Comparison of ENCODE assay signal across 10 mouse cellular contexts in the genomic region with DNA sequence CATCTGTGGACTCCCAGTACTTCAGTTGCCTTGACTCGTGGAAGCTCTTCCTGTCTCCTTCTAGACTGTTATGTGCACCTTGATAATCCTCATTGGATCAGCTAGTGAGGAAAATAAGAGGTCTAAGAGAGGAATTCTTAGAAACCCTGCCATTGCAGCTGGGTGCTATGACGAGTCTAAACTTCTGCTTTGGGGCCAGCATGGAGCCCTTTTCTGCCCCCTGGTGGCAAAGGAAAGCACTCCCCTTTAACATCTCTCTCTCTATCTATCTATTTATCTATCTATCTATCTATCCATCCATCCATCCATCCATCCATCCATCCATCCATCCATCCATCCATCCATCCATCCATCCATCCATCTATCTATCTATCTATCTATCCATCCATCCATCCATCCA. TPM values are rescaled to one million over a fixed set of nuclear protein-coding genes. Genes with fewer than 3 reads are reported as not detected.
A peak's percentile ranks its signal among the peaks of the same experiment; 100 is the strongest.
DNase-seq lines count a peak whose midpoint lies in the region; ATAC-seq and TF ChIP-seq lines count a peak whose summit lies in the region.
"Not testable (repeated sequence)": the region's sequence is repeated elsewhere in the genome, so short reads cannot be mapped to it uniquely, and the experiment has no call there.
"Had no signal": no experiment of that assay in that cellular context is flagged by ENCODE, and none has a peak within 500 bp of the region (broad histone marks: within the 10 kb centered on the region; RNA-seq: fewer than 3 reads in every experiment).

No protein-coding gene starts in this region.

- not testable (repeated sequence) for H3K27ac ChIP-seq in liver, postnatal 0 days (ENCODE audit: low read depth); thymus, adult 2 months (ENCODE audit: control insufficient read depth, insufficient read depth, low read length)

- TF ChIP-seq EP300 in liver, postnatal 0 days (IDR thresholded peaks at IDR 0.05; ENCODE audit: low read depth), result not testable (repeated sequence)

- peaks cover 30% of the 10 kb centered on the region for H3K4me1 ChIP-seq in E14TG2a.4 (replicated peaks; ENCODE audit: low read depth, low read length)
- not testable (repeated sequence) for H3K4me1 ChIP-seq in liver, postnatal 0 days (ENCODE audit: insufficient read depth); thymus, adult 2 months (replicated peaks; ENCODE audit: control insufficient read depth, insufficient read depth, low read length)

- not testable (repeated sequence) for H3K9ac ChIP-seq in liver, postnatal 0 days (replicated peaks)

- TF ChIP-seq POLR2A in thymus, adult 2 months (IDR thresholded peaks at IDR 0.05; ENCODE audit: control insufficient read depth, extremely low read depth, insufficient read depth, low read length, poor library complexity), result not testable (repeated sequence)

- TF ChIP-seq CTCF in E14TG2a.4 (conservative IDR thresholded peaks at IDR 0.05; ENCODE audit: low read length), result peak; percentile 53
- peak; percentile 66 for TF ChIP-seq CTCF in liver, postnatal 0 days (IDR thresholded peaks at IDR 0.05; ENCODE audit: low read depth)
- not testable (repeated sequence) for TF ChIP-seq CTCF in thymus, adult 2 months (IDR thresholded peaks at IDR 0.05; ENCODE audit: borderline replicate concordance, control insufficient read depth, extremely low read depth, insufficient read depth, low read length, poor library complexity)

- 2% methylated on average over 2 of the region's 2 CpGs for WGBS in liver, postnatal 0 days (ENCODE audit: insufficient replicate concordance)
- 6% methylated on average over 2 of the region's 2 CpGs for WGBS in thymus, adult 2 months

- ATAC-seq in common myeloid progenitor, adult 5-6 weeks (replicated peaks; ENCODE audit: low read depth, poor library complexity, severe bottlenecking), result peak; percentile 85
- not testable (repeated sequence) for ATAC-seq in liver, postnatal 0 days
- ATAC-seq in monocyte, adult 5-6 weeks (replicated peaks; ENCODE audit: insufficient number of reproducible peaks, low FRiP score, low TSS enrichment, poor library complexity, severe bottlenecking), result 0 out of 2 replicates have a peak, but pooled peaks have one; percentile 40

- H3K4me3 ChIP-seq in E14TG2a.4 (replicated peaks; ENCODE audit: low read length); liver, postnatal 0 days (ENCODE audit: low read depth, low read length); thymus, adult 2 months (ENCODE audit: control insufficient read depth, insufficient read depth, low read length): not testable (repeated sequence)

- H3K4me2 ChIP-seq in liver, postnatal 0 days (ENCODE audit: low read depth, low read length), result not testable (repeated sequence)

- not testable (repeated sequence) for H3K27me3 ChIP-seq in E14TG2a.4 (ENCODE audit: insufficient read depth, low read length); liver, postnatal 0 days (ENCODE audit: insufficient read depth, low read length); thymus, adult 2 months (ENCODE audit: control insufficient read depth, insufficient read depth, low read length)

- peak; percentile 54 to 71 for DNase-seq in adrenal gland, postnatal 36 days
- DNase-seq in gastrocnemius, postnatal 10 days, result peak; percentile 67
- peak; percentile 34 for DNase-seq in kidney, adult 9 months
- peak; percentile 57 for DNase-seq in liver, postnatal 0 days
- DNase-seq in thymus, adult 2 months, result peak; percentile 23

- H3K9me3 ChIP-seq in E14TG2a.4 (ENCODE audit: low read length); liver, postnatal 0 days (ENCODE audit: low read length): not testable (repeated sequence)

- H3K36me3 ChIP-seq in E14TG2a.4 (ENCODE audit: insufficient read depth, low read length); liver, postnatal 0 days (replicated peaks; ENCODE audit: insufficient read depth, low read length); thymus, adult 2 months (ENCODE audit: control insufficient read depth, insufficient read depth, low read length): not testable (repeated sequence)

RNA-seq across cellular contexts. Expression of a gene that starts 23.7 kb away (rescaled TPM):
- under 1 TPM; 0.63 to 0.66 TPM for total RNA-seq in adrenal gland, postnatal 36 days (2021)
- total RNA-seq in common myeloid progenitor, adult 5-6 weeks (2017), result 0.10 TPM in 1 of 2 replicates, not detected in the other
- under 1 TPM; 0.40 to 0.59 TPM for total RNA-seq in gastrocnemius, postnatal 10 days (2021)
- polyA plus RNA-seq in liver, postnatal 0 days (2015; fragmentation: Nextera tagmentation; extraction: Ambion mirVana), result 23.6 and 25.8 TPM in 2 replicates
- total RNA-seq in monocyte, adult 5-6 weeks (2017), result 7.1 to 8.9 TPM (median 7.4 TPM) in 3 replicates
- 0.43 and 0.70 TPM in 2 replicates for polyA plus RNA-seq in thymus, adult 2 months (2012; rRNA removed)
- total RNA-seq: heart, postnatal 36 days had no signal
- polyA plus RNA-seq: lung, embryonic 15.5 days had no signal
